ENCODE assay signal across 19 mouse cellular contexts in genomic region chr10:123063021-123063420, GRCm38 (mm10).
"Had no signal": no experiment of that assay in that cellular context is flagged by ENCODE, and none has a peak within 500 bp of the region (broad histone marks: within the 10 kb centered on the region; RNA-seq: fewer than 3 reads in every experiment).

No protein-coding gene starts in this region.

- DNase-seq: kidney, adult 8-10 months; kidney, postnatal 25 days; layer of hippocampus, adult 9-11 months; liver, embryonic 13.5 days; lung, adult 2 months; lung, postnatal 14 days; lung, postnatal 4 days; right cerebral cortex, adult 18-20 months; right cerebral cortex, postnatal 25 days; spleen, adult 18-20 months; thymus, postnatal 25 days had no signal

- H3K36me3 ChIP-seq: midbrain, embryonic 12.5 days; midbrain, embryonic 15.5 days; neural tube, embryonic 12.5 days; stomach, embryonic 15.5 days had no signal

- H3K4me3 ChIP-seq: kidney, embryonic 15.5 days; layer of hippocampus, adult 2 months; left cerebral cortex, adult 2 months; liver, embryonic 13.5 days; midbrain, embryonic 12.5 days; midbrain, embryonic 15.5 days; neural tube, embryonic 12.5 days; neural tube, embryonic 15.5 days; stomach, embryonic 15.5 days had no signal

- H3K4me2 ChIP-seq: kidney, embryonic 15.5 days; liver, embryonic 13.5 days; midbrain, embryonic 12.5 days; midbrain, embryonic 15.5 days; neural tube, embryonic 12.5 days; neural tube, embryonic 15.5 days; stomach, embryonic 15.5 days had no signal

- H3K9ac ChIP-seq: kidney, embryonic 15.5 days; liver, embryonic 13.5 days; midbrain, embryonic 12.5 days; midbrain, embryonic 15.5 days; neural tube, embryonic 12.5 days; neural tube, embryonic 15.5 days; stomach, embryonic 15.5 days had no signal

- H3K9me3 ChIP-seq: kidney, embryonic 15.5 days; liver, embryonic 13.5 days; midbrain, embryonic 12.5 days; midbrain, embryonic 15.5 days; neural tube, embryonic 12.5 days; neural tube, embryonic 15.5 days; stomach, embryonic 15.5 days had no signal

- H3K4me1 ChIP-seq: liver, embryonic 13.5 days; midbrain, embryonic 12.5 days; midbrain, embryonic 15.5 days; neural tube, embryonic 12.5 days; neural tube, embryonic 15.5 days; stomach, embryonic 15.5 days had no signal

- H3K27me3 ChIP-seq: kidney, embryonic 15.5 days; liver, embryonic 13.5 days; midbrain, embryonic 12.5 days; midbrain, embryonic 15.5 days; neural tube, embryonic 12.5 days; neural tube, embryonic 15.5 days; stomach, embryonic 15.5 days had no signal

- ATAC-seq: midbrain, embryonic 15.5 days had no signal

- H3K27ac ChIP-seq: kidney, embryonic 15.5 days; layer of hippocampus, adult 2 months; left cerebral cortex, adult 2 months; liver, embryonic 13.5 days; midbrain, embryonic 12.5 days; midbrain, embryonic 15.5 days; neural tube, embryonic 12.5 days; neural tube, embryonic 15.5 days; stomach, embryonic 15.5 days had no signal
